Mouse (Mus musculus) E14TG2a.4 (cell line): ENCODE data around the gene Serpinb8.

Source experiments
- CTCF ChIP-seq: conservative IDR thresholded peaks from 2 replicates; pipeline ENCODE4 v1.5.1; 2014; ENCODE audit warnings: low read length
- NANOG ChIP-seq: IDR thresholded peaks from 2 replicates; pipeline ENCODE4 v1.6.1; 2014; ENCODE audit warnings: borderline replicate concordance, low read length, mixed read lengths

- TF ChIP-seq CTCF (no peak), NANOG (no peak)
Observed at GRCm38 (mm10) chr1:107588642-107589041, 1.2 kb upstream of the Serpinb8 start.
